Mouse (Mus musculus) left cerebral cortex, adult 11 months (tissue): ENCODE measurements around the gene Slc35b1.
"Not testable (repeated sequence)": the region's sequence is repeated elsewhere in the genome, so short reads cannot be mapped to it uniquely, and the experiment has no call there.

Experiments used
- DNase-seq: peaks from one replicate; pipeline ENCODE4 v3.0.0; 2022; ENCODE audit warnings: low spot score

Slc35b1 gene

GRCm38 (mm10) chr11:95396548-95396947, 12.1 kb downstream of the Slc35b1 start:
- no peak for DNase-seq

DNA sequence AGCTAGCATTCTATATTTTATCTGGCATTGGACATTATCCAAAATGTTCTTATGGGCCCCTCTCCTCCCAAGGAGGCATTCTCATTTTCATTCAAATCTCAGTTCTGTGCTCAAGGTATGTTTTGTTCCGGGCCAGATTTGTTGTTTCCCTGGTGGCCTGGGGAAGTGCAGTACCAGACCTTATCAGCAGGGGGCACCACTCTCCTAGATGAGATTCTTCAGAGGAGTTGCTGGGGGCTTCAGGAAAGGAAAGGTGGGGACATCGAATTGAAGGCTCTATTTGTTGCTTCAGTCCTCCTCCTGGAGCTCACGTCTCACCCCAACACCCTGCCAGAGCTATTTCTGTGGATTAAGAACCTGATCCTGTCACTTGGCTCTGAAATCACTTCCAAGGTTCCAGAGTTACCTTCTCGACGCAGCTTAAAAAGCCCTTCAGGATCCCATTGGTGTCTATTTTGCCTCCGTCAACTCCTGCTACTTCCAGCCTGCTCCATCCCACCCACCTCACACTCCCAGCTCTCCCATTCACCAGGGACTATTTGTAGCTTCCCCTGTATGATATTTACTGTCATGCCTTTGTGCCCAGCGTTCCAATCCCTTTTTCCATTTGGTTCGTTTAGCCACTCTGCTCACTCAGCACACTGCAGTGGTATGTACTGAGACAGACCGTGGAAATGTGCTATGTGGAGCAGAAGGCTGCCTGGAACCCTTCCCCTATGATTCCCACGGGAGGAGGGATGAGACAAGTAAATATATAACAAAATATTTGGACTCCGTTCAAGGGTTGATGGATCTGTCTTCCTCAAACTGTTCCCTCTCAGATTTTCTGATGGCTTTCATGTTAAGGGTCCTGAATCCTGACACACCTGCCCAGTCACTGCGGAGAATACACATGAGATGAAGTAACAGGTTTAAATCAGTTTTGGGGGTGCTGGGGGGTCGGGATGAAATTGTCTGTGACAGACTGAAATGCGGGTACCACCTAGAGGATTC, 13.6 kb downstream of the Slc35b1 start:
- peak; percentile 53 for DNase-seq

GRCm38 (mm10) chr11:95399520-95400020, 15.1 kb downstream of the Slc35b1 start:
- no peak for DNase-seq

DNA sequence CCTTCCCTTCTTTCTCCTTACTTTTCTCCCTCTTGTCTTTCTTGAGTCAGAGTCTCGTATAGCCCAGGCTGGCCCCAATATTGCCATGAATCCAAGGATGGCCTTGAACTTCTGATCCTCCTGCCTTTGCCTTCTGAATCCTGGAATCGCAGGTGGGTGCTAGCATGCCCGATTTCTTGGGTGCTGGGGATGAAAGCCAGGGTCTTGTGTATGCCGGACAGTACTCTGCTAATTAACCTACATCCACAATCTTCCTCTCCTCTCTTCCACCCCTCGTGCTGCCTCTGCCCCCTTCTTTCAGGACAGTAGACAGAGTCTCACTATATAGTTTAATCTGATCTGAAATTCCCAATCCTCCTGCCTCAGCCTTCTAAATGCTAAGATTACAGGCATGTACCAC, 17.1 kb downstream of the Slc35b1 start:
- no peak for DNase-seq

GRCm38 (mm10) chr11:95402196-95402595, 17.7 kb downstream of the Slc35b1 start:
- no peak for DNase-seq

- no peak for DNase-seq
Measured at GRCm38 (mm10) chr11:95402658-95403101, 18.2 kb downstream of the Slc35b1 start.

GRCm38 (mm10) chr11:95403382-95404340, 19.2 kb downstream of the Slc35b1 start:
- no peak for DNase-seq

DNA sequence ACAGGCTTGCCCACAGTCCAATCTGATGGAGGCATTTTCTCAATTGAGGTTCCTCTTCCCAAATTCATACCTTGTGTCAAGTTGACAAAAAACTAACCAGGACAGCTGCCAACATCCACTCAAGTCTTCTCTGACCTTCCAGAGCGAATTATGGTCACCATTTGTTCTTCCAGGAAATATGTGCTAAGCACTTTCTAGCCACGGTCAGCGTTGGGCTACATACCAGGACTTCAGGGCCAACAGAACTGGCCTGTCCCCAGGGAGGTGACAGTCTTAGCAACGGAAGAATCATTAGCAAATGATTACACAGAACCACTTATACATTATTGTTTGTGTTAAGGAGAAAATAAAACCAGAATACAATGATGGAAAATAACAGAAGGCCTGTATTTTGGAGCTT, 21.3 kb downstream of the Slc35b1 start:
- DNase-seq = no peak

GRCm38 (mm10) chr11:95406398-95406797, 21.9 kb downstream of the Slc35b1 start:
- DNase-seq = not testable (repeated sequence)

- DNase-seq = no peak
Measured at GRCm38 (mm10) chr11:95409450-95410112, 25.1 kb downstream of the Slc35b1 start.

DNA sequence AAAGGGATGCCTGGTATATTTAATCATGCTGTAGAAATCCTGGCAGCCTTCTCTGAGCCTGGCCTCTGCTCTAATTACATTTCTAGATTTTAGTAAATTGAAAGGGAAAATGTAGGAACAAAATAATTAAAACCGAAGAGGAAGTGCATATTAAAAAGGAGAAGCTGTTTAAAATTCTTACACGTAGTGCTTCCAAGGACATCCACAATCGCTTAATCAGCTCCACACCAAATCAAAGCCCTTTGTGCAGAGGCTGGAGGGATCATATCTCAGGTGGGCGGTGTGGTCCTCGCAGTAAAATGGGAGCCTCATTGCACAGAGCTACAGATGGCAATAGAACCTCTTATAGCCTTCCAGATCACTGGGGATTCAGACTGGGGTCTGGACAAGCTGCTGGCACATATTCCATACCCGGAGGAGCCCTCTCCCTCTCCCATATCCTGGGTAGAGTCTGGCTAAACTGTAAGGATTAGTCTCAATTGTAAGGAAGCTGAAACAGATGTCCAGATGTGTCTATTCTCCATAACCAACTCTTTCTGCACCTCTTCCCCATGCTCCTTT, 27.0 kb downstream of the Slc35b1 start:
- no peak for DNase-seq

DNA sequence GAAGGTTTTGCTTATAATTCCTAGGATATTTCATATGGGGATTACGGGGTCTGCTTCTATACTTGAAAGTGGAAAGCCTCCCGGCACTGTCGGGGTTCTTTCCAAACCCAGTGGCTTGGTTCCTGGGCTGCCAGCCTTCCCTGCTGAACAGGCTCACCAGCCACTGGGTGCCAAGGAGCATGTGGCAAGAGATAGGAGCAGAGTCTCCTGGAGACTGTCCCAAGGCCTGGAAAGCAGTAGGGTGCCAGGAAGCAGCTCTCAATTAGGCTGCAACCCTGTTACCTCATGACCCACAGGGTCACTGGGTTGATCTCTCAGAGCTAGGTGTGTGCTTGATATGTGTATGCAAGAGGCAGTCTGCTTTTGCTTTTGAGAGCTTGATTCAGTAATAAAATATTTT, 28.1 kb downstream of the Slc35b1 start:
- no peak for DNase-seq

- DNase-seq = peak; percentile 76
Measured at GRCm38 (mm10) chr11:95413641-95414535, 29.4 kb downstream of the Slc35b1 start, which contains the start of gene Spop. Spop (plus strand) TSS chr11:95414080.

DNA sequence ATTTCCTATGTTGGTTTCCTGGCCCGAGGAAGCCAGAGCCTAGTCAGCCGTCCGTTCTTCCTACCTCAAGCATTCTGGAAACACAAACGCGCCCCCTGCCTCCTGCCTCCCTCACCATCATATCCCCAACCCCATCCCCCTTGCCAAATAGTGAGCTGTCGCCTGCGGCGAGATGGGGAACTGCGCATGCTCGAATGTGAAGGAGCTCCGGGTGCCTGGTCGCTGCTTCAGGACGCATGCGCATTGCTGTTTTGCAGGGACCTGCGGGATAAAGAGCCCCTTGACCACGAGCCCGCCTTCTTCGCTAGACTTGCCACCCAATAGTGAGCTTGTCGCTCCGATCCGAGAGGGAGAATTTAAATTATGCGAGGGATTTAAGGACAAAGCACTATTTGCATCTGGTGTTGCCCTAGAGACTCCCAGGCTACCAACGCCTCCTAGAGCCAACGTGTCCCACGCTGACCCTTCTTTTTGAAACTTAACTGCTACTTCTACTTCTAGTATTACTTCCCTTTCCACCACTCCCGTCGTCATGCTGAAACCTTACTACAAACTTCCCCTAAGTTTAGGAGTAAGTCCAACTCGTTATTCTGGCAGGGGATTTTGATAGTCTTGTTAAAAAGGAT, 30.2 kb downstream of the Slc35b1 start:
- peak; percentile 87 for DNase-seq

- DNase-seq = no peak
Measured at GRCm38 (mm10) chr11:95415931-95416330, 31.4 kb downstream of the Slc35b1 start.

DNA sequence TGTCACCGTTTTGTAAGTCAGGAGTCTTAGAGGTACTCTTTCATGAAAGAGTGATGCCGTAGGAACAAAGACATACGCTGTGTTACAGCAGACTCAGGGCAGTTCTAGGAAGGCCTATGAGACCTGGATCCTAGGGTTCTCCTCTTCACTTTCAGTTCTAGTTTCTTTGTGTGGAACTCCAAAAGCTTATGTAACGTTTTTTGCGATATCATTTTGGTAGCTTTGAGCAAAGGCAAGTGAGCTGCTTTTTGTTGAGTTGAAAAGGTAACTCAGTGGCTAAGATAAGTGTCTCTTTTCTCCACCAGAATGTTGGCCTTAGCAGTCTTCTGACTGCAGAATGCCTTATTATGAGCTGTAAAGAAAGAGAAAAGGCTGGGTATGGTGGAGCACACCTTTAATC, 32.8 kb downstream of the Slc35b1 start:
- DNase-seq = no peak

GRCm38 (mm10) chr11:95420880-95421435, 36.5 kb downstream of the Slc35b1 start:
- DNase-seq = no peak

GRCm38 (mm10) chr11:95423505-95423904, 39.0 kb downstream of the Slc35b1 start:
- no peak for DNase-seq

- no peak for DNase-seq
Measured at GRCm38 (mm10) chr11:95431344-95431743, 46.9 kb downstream of the Slc35b1 start.
